Mouse (Mus musculus) heart, adult 2 months (tissue): ENCODE data around the gene Ddrgk1. TPM values are rescaled to one million over a fixed set of nuclear protein-coding genes. Genes with fewer than 3 reads are reported as not detected.

Source experiments
- DNase-seq, 2 experiments: peaks; one replicate each; pipeline ENCODE4 v3.0.0; 2021
- H3K27ac ChIP-seq: fragments of 200-600 bp; 2 replicates; pipeline ENCODE4 v1.8.1; 2022
- H3K27me3 ChIP-seq: fragments of 200-500 bp; 2 replicates; pipeline ENCODE4 v1.6.1; 2012; ENCODE audit warnings: mild to moderate bottlenecking, low read length, inconsistent platforms, mixed read lengths; ENCODE audit not compliant: control insufficient read depth, insufficient read depth
- H3K36me3 ChIP-seq: fragments of 200-500 bp; 2 replicates; pipeline ENCODE4 v1.6.1; 2012; ENCODE audit warnings: low read length, inconsistent platforms; ENCODE audit not compliant: control insufficient read depth, insufficient read depth
- H3K4me1 ChIP-seq: fragments of 200-500 bp; 2 replicates; pipeline ENCODE4 v1.6.1; 2011; ENCODE audit warnings: low read length; ENCODE audit not compliant: control insufficient read depth, insufficient read depth
- H3K4me3 ChIP-seq: fragments of 200-600 bp; 2 replicates; pipeline ENCODE4 v1.8.1; 2022
- H3K79me2 ChIP-seq: fragments of 200-500 bp; replicated peaks from 2 replicates; pipeline ENCODE4 v1.6.1; 2012; ENCODE audit warnings: mild to moderate bottlenecking, inconsistent platforms, low read length, moderate library complexity, mixed read lengths; ENCODE audit not compliant: control insufficient read depth, insufficient read depth
- H3K9ac ChIP-seq: fragments of 200-500 bp; 2 replicates; pipeline ENCODE4 v1.6.1; 2012; ENCODE audit warnings: low read depth, mild to moderate bottlenecking, control low read depth, inconsistent platforms, low read length, mixed read lengths
- CTCF ChIP-seq: fragments of 200-600 bp; IDR thresholded peaks from 2 replicates; pipeline ENCODE4 v1.8.1; 2022; ENCODE audit warnings: antibody characterized with exemption, mild to moderate bottlenecking, moderate library complexity
- EP300 ChIP-seq: fragments of 200-500 bp; IDR thresholded peaks from 2 replicates; pipeline ENCODE4 v1.6.1; 2011; ENCODE audit warnings: low read depth, low read length, control low read depth; ENCODE audit not compliant: insufficient read depth
- POLR2A ChIP-seq: fragments of 200-500 bp; IDR thresholded peaks from 2 replicates; pipeline ENCODE4 v1.6.1; 2011; ENCODE audit warnings: mild to moderate bottlenecking, low read depth, low read length, control low read depth; ENCODE audit not compliant: insufficient read depth
- WGBS: fragments of 180-500 bp; shearing (Covaris S2); methylation state at CpG from one replicate; pipeline ENCODE4 v1.1.7; 2018; 5-methylcytosine and 5-hydroxymethylcytosine counted together
- intact Hi-C: fragments of 180-260 bp; cut with DNase I; formaldehyde crosslinking; loops from one replicate; pipeline ENCODE4 v1.15.1; 2025
- polyA plus RNA-seq: library from polyadenylated mRNA; depleted of rRNA; stranded (reverse); fragments of >200 nt; gene quantifications from 2 replicates; pipeline ENCODE4 v1.2.3, GENCODE M21; 2012; rRNA removed
- total RNA-seq, 2 experiments: library from RNA; stranded (reverse); gene quantifications; 2 replicates each; pipeline ENCODE4 v1.2.3; 2021

Gene Ddrgk1
- total and polyA plus RNA-seq, 3 experiments: 47.0 to 96.0 (median 71.1) TPM

DNA sequence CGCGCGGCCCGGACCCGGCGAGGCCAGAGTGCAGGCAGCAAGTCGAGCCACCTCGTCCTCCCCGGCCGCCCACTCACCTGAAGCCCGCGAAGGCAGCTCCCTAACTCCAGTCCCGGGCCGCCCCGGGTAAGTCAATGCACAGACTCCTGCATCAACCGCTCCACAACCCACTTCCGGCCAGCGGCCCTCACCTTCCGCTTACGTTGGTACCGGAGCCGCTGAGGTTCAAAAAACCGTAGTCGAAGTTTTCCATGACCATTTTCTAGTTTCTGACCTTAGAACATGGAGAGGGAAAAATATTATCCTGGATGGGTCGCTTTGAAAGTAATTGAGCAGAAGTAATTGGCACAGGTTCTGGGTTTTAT is 34.6 kb downstream of the Ddrgk1 start, which contains the start of the genes Fastkd5 and Ubox5:
Gene Fastkd5 (minus strand): TSS at position 189 of the 365 bp plus-strand sequence.
Gene Ubox5 (minus strand): TSS at position 200 of the 365 bp plus-strand sequence.
- peak within 1 kb of the TSS; percentile 76 for H3K27ac ChIP-seq
- TF ChIP-seq EP300 (peak; percentile 73; the same call in 1 of the 2 replicates), CTCF (no peak), POLR2A (peak; percentile 63)
- under 1% methylated on average over 25 of the region's 25 CpGs for WGBS
- H3K4me1 ChIP-seq: no peaks in the 10 kb centered on the region
- H3K79me2 ChIP-seq: peaks cover 3% of the 10 kb centered on the region; the same call in 1 of the 2 replicates
- intact Hi-C loops: no loop called here
- H3K27me3 ChIP-seq: peaks cover 2% of the 10 kb centered on the region; the same call in 1 of the 2 replicates
- peak; percentile 90 to 96 for DNase-seq
- H3K36me3 ChIP-seq: no peaks in the 10 kb centered on the region; the same call in 1 of the 2 replicates
- H3K9ac ChIP-seq: peak within 1 kb of the TSS; percentile 99
- H3K4me3 ChIP-seq: peak within 1 kb of the TSS; percentile 91

DNA sequence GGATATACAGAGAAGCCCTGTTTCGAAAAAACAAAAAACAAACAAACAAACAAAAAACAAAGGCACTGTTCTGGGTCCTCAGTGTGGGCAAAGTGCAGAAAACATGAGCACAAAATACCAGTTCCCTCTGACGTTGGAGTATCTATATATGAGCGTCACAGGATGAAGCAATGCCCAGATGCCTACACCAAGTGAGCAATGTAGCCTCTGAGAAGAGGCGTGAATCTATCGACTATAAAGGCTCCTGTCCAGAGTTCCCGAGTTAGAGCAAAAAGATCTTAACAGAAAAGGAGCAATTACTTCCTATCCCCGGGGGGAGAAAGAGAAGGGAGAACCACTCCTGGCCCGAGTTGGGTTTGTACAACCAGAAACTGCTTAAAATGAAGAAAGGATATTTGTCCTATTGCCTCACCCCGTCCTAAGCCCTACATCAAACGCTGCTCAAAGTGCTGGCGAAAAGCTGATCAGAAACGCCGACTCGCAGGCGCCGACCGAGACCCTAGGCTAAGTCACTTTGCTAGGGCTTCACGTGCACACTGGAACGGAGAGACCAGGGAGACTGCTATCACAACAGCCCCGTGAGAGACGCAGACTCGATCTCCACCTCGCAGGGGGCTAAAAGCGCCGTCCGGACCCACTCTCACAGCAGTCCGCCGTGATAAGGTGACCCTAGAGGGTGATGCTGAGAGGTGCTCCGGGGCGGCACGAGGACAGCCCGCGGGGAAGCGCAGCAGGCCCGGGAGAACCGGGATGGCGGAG is 35.2 kb downstream of the Ddrgk1 start:
- Histone ChIP-seq H3K4me3 (peak overlapping the region; percentile 91), H3K36me3 (no peaks in the 10 kb centered on the region; the same call in 1 of the 2 replicates), H3K9ac (peak overlapping the region; percentile 99), H3K27ac (peak overlapping the region; percentile 76), H3K79me2 (peaks cover 3% of the 10 kb centered on the region; the same call in 1 of the 2 replicates), H3K27me3 (no peaks in the 10 kb centered on the region), H3K4me1 (no peaks in the 10 kb centered on the region)
- no peak for DNase-seq
- WGBS: 2% methylated on average over 37 of the region's 37 CpGs
- intact Hi-C loops: no loop called here
- no peak for TF ChIP-seq EP300
- no peak for TF ChIP-seq CTCF
- no peak for TF ChIP-seq POLR2A

DNA sequence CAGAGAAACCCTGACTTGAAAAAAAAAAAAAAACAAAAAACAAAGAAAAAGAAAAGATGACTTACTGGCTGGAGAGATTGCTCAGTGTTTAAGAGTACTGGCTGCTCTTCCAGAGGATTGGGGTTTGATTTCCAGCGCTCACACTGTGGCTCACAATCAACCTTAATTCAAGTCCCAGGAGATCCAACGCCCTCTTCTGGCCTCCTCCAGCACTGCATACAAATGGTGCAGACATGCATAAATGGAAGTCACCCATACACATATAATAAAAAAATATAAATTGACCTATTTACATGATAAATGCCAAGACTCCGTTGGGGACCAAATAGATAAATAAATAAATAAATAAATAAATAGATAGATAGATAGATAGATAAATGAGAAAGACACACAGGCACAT is 36.0 kb downstream of the Ddrgk1 start:
- no peak overlapping the region for H3K27ac ChIP-seq
- H3K27me3 ChIP-seq: no peaks in the 10 kb centered on the region
- 58% methylated on average over 3 of the region's 3 CpGs for WGBS
- no peak overlapping the region for H3K4me3 ChIP-seq
- peaks cover 3% of the 10 kb centered on the region; the same call in 1 of the 2 replicates for H3K79me2 ChIP-seq
- TF ChIP-seq CTCF (peak; percentile 36), EP300 (no peak), POLR2A (no peak)
- no peak for DNase-seq
- H3K9ac ChIP-seq: no peak overlapping the region
- H3K36me3 ChIP-seq: no peaks in the 10 kb centered on the region; the same call in 1 of the 2 replicates
- no peaks in the 10 kb centered on the region for H3K4me1 ChIP-seq
- intact Hi-C loops: no loop called here

DNA sequence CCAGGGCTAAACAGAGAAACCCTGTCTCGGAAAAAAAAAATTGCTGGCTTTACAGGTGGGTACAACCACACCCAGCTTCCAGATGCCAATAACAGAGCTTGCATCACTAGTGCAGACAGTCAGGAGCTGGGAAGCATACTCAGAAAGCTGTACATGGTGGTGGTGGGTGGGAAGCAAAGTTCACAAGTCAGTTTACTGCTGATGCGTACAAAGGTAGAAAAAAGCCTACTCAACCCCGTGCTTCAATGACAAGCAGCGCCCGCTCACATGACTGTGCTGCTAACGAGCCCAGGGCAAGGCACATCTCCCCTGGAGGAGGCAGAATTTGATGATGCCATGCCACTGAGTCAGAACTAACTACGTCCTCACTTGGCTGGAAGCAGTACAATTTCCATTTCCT is 45.5 kb downstream of the Ddrgk1 start:
- Histone ChIP-seq H3K9ac (no peak overlapping the region), H3K4me3 (no peak overlapping the region), H3K36me3 (peaks cover 2% of the 10 kb centered on the region; the same call in 1 of the 2 replicates), H3K27ac (no peak overlapping the region), H3K4me1 (no peaks in the 10 kb centered on the region), H3K27me3 (no peaks in the 10 kb centered on the region), H3K79me2 (no peaks in the 10 kb centered on the region; the same call in 1 of the 2 replicates)
- no peak for DNase-seq
- WGBS: 82% methylated on average over 7 of the region's 7 CpGs
- intact Hi-C loops: no loop called here
- TF ChIP-seq EP300: no peak
- TF ChIP-seq POLR2A: no peak

DNA sequence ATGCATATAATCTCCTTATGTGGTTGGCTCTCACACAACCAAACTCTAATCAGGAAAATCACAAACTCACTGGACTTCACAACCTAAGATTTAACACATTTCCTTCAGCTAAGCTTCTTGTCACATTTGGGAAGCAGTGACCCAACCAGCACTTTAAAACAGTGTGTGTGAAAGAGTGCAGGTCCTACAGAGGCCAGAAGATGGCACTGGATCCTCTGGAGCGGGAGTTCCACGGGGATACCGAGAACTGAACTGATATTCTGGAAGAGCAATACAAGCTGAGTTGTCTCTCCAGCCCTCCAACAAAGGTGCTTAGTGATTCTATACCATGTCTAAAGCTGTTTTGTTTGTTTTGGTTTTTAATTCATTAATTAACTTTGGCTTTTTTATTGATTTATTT is 51.4 kb downstream of the Ddrgk1 start:
- no peaks in the 10 kb centered on the region for H3K4me1 ChIP-seq
- TF ChIP-seq EP300: no peak
- TF ChIP-seq CTCF: peak; percentile 60
- no peak for TF ChIP-seq POLR2A
- no peak overlapping the region for H3K27ac ChIP-seq
- H3K4me3 ChIP-seq: no peak overlapping the region
- no peak overlapping the region for H3K9ac ChIP-seq
- intact Hi-C loops: no loop called here
- H3K79me2 ChIP-seq: no peaks in the 10 kb centered on the region
- peaks cover 2% of the 10 kb centered on the region; the same call in 1 of the 2 replicates for H3K36me3 ChIP-seq
- WGBS: 76% methylated on average over 3 of the region's 3 CpGs
- no peak for DNase-seq
- no peaks in the 10 kb centered on the region for H3K27me3 ChIP-seq

Other genes with a start within 250 kb of the Ddrgk1 start
- gene Vps16, start 240.3 kb downstream of the Ddrgk1 start, total RNA-seq: 10 to 100 TPM; 26.3 to 26.9 TPM
- gene Vps16, start 240.3 kb downstream of the Ddrgk1 start, polyA plus RNA-seq: 32.9 and 46.7 TPM in 2 replicates
- gene Pced1a, start 240.0 kb downstream of the Ddrgk1 start, total RNA-seq: 1 to 10 TPM; 5.5 TPM
- gene Pced1a, start 240.0 kb downstream of the Ddrgk1 start, polyA plus RNA-seq: 12.7 and 14.5 TPM in 2 replicates
- 10 to 100 TPM; 44.0 to 46.0 TPM for gene Ptpra, start 214.4 kb downstream of the Ddrgk1 start, total RNA-seq
- gene Ptpra, start 214.4 kb downstream of the Ddrgk1 start, polyA plus RNA-seq: 27.8 and 37.0 TPM in 2 replicates
- gene Mrps26, start 100.9 kb downstream of the Ddrgk1 start, total RNA-seq: 10 to 100 TPM; 57.6 to 72.9 TPM
- gene Mrps26, start 100.9 kb downstream of the Ddrgk1 start, polyA plus RNA-seq: 39.4 and 40.9 TPM in 2 replicates
- gene Oxt, start 88.5 kb downstream of the Ddrgk1 start, total RNA-seq: not detected
- not detected in 2 replicates for gene Oxt, start 88.5 kb downstream of the Ddrgk1 start, polyA plus RNA-seq
- 10 to 100 TPM in 1 of 2 experiments, 1 to 10 TPM in 1; 9.8 to 10.3 TPM for gene Avp, start 82.1 kb downstream of the Ddrgk1 start, total RNA-seq
- gene Avp, start 82.1 kb downstream of the Ddrgk1 start, polyA plus RNA-seq: not detected in 2 replicates
- 1 to 10 TPM; 7.5 to 9.0 TPM for gene Fastkd5, start 34.6 kb downstream of the Ddrgk1 start, total RNA-seq
- gene Fastkd5, start 34.6 kb downstream of the Ddrgk1 start, polyA plus RNA-seq: 2.2 and 5.1 TPM in 2 replicates
- 1 to 10 TPM; 3.9 to 5.2 TPM for gene Ubox5, start 34.6 kb downstream of the Ddrgk1 start, total RNA-seq
- gene Ubox5, start 34.6 kb downstream of the Ddrgk1 start, polyA plus RNA-seq: 5.0 and 5.6 TPM in 2 replicates
- 1 to 10 TPM; 4.9 to 5.1 TPM for gene Lzts3, start 21.9 kb downstream of the Ddrgk1 start, total RNA-seq
- 5.8 and 7.2 TPM in 2 replicates for gene Lzts3, start 21.9 kb downstream of the Ddrgk1 start, polyA plus RNA-seq
- gene Itpa, start 3.0 kb upstream of the Ddrgk1 start, total RNA-seq: 10 to 100 TPM; 14.9 to 16.8 TPM
- gene Itpa, start 3.0 kb upstream of the Ddrgk1 start, polyA plus RNA-seq: 24.0 and 31.6 TPM in 2 replicates
- gene Slc4a11, start 32.9 kb upstream of the Ddrgk1 start, total RNA-seq: under 1 TPM; 0.10 to 0.14 TPM
- 0.37 and 0.38 TPM in 2 replicates for gene Slc4a11, start 32.9 kb upstream of the Ddrgk1 start, polyA plus RNA-seq
- gene 4930402H24Rik, start 241.7 kb upstream of the Ddrgk1 start, total RNA-seq: 10 to 100 TPM; 50.7 to 52.3 TPM
- gene 4930402H24Rik, start 241.7 kb upstream of the Ddrgk1 start, polyA plus RNA-seq: 34.2 and 62.3 TPM in 2 replicates
- gene Atrn, start 241.8 kb upstream of the Ddrgk1 start, total RNA-seq: 10 to 100 TPM; 23.8 to 24.0 TPM
- gene Atrn, start 241.8 kb upstream of the Ddrgk1 start, polyA plus RNA-seq: 8.2 and 16.4 TPM in 2 replicates